Mouse (Mus musculus) embryo, embryonic 11.5 days (tissue): ENCODE data around the gene Gm4312.
"Not testable (repeated sequence)": the region's sequence is repeated elsewhere in the genome, so short reads cannot be mapped to it uniquely, and the experiment has no call there.

Experiments used
- DNase-seq: peaks from one replicate; pipeline ENCODE4 v3.0.0-alpha.2; 2012; ENCODE audit warnings: low read depth, low spot score

The Gm4312 gene

DNA sequence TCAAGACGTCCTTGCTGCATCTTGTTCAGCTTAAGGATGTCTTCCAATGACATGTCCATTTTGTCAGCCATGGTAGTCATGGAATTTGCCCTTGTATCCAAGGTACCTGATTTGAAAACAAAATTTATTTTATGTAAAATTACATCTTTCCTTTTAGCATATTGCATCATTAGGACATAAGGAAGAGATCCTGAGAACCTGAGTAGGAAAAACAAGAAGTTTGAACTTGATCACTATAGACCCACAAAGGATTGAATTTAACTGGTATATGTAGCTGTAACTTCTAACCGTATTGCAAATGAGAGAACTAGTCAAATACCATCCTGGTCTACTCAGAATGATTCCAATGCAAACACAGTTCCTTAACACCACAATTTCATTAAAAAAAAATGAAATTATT, at the start of gene Gm4312:
Gene Gm4312, minus strand, starts transcription at position 101 of the 400 bp plus-strand sequence.
- DNase-seq = not testable (repeated sequence)

DNA sequence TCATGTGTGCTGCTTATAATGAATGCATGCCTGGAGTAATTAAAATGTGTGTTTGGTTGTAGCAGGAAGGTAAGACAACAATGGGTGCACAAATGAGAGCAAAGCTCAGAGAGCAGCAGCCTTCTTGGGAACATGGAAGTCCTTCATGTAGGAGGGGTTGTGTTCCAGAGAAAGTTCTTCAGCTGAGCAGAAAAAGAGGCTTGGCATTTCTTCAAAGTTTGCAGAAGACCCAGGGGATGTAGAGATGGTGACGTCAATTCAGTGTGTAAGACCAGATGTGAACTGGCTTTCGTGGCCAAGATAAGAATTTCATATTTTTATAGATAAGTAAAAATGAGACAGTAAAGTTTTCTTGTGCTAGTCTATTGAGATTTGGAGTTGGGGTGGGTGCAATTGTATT, 45.2 kb upstream of the Gm4312 start:
- DNase-seq = no peak

DNA sequence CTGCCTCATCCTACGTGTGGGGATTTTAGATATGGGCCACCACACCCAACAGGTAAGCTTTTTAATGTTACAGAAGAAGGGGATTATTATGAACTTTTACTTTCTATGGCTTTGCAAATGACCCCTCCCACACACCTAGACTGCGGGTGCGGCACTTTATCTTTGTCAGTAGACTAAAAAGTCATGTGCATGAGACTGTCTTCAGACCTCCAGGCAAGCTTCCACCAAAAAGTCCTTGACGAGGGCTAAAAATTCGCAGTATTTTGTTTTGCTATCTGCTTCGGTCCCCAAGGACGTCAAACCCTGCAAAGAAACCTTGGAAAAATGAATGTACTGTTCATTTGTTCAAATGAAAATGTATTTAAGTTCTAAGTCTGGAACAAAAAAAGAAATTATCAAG, 33.2 kb upstream of the Gm4312 start:
- no peak for DNase-seq

DNA sequence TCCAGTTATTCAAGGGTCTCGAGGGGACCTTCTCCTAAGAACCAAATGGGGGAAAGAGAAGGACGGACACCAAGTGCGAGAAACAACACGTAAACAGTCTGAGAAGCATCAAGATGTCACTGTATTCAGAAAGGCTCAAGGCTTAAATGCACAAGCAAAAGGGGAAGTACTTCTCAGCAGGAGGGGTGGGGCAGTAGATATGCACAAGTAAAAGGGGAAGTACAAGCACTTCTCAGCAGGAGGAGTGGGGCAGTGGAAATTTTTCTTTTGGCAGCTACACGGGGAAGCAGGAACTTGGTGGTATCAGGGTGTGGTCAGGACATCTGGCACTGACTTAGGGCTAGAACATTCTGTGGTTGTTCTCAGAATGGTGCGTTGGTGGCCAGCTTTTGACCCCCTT, 19.9 kb upstream of the Gm4312 start:
- DNase-seq = not testable (repeated sequence)

DNA sequence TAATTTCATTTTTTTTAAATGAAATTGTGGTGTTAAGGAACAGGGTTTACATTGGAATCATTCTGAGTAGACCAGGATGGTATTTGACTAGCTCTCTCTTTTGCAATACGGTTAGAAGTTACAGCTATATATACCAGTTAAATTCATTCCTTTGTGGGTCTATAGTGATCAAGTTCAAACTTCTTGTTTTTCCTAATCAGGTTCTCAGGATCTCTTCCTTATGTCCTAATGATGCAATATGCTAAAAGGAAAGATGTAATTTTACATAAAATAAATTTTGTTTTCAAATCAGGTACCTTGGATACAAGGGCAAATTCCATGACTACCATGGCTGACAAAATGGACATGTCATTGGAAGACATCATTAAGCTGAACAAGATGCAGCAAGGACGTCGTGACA, 21.3 kb downstream of the Gm4312 start, which contains the start of gene Gm4307:
Gene Gm4307, plus strand, starts transcription at position 301 of the 400 bp plus-strand sequence.
- not testable (repeated sequence) for DNase-seq

DNA sequence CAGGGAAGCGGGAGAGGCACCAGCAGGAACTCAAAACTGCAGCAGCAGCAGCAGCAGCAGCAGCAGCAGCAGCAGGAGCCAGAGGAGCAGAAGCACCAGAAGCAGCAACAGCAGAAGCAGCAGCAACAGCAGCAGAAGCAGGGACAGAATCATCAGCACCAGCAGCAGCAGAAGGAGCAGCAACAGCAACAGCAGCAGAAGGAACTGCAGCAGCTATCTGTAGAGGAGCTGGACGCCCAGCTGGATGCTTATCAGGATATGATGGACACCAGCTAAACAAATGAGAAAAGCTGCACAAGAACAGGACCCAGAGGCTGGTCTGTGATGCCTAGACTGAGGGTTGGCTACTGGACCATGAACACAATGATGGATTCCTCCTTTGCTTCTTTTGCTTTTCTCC, 25.5 kb downstream of the Gm4312 start:
- DNase-seq = not testable (repeated sequence)

DNA sequence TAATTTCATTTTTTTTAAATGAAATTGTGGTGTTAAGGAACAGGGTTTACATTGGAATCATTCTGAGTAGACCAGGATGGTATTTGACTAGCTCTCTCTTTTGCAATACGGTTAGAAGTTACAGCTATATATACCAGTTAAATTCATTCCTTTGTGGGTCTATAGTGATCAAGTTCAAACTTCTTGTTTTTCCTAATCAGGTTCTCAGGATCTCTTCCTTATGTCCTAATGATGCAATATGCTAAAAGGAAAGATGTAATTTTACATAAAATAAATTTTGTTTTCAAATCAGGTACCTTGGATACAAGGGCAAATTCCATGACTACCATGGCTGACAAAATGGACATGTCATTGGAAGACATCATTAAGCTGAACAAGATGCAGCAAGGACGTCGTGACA, 31.6 kb downstream of the Gm4312 start, which contains the start of gene Gm4305:
Gene Gm4305, plus strand, starts transcription at position 301 of the 400 bp plus-strand sequence.
- DNase-seq = not testable (repeated sequence)

DNA sequence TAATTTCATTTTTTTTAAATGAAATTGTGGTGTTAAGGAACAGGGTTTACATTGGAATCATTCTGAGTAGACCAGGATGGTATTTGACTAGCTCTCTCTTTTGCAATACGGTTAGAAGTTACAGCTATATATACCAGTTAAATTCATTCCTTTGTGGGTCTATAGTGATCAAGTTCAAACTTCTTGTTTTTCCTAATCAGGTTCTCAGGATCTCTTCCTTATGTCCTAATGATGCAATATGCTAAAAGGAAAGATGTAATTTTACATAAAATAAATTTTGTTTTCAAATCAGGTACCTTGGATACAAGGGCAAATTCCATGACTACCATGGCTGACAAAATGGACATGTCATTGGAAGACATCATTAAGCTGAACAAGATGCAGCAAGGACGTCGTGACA, 36.7 kb downstream of the Gm4312 start, which contains the start of gene Gm4303:
Gene Gm4303, plus strand, starts transcription at position 301 of the 400 bp plus-strand sequence.
- DNase-seq = not testable (repeated sequence)

DNA sequence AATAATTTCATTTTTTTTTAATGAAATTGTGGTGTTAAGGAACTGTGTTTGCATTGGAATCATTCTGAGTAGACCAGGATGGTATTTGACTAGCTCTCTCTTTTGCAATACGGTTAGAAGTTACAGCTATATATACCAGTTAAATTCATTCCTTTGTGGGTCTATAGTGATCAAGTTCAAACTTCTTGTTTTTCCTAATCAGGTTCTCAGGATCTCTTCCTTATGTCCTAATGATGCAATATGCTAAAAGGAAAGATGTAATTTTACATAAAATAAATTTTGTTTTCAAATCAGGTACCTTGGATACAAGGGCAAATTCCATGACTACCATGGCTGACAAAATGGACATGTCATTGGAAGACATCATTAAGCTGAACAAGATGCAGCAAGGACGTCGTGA, 41.8 kb downstream of the Gm4312 start, which contains the start of gene Gm4302:
Gene Gm4302, plus strand, starts transcription at position 301 of the 400 bp plus-strand sequence.
- not testable (repeated sequence) for DNase-seq

DNA sequence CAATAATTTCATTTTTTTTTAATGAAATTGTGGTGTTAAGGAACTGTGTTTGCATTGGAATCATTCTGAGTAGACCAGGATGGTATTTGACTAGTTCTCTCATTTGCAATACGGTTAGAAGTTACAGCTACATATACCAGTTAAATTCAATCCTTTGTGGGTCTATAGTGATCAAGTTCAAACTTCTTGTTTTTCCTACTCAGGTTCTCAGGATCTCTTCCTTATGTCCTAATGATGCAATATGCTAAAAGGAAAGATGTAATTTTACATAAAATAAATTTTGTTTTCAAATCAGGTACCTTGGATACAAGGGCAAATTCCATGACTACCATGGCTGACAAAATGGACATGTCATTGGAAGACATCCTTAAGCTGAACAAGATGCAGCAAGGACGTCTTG, 47.0 kb downstream of the Gm4312 start, which contains the start of gene Gm4301:
Gene Gm4301, plus strand, starts transcription at position 301 of the 400 bp plus-strand sequence.
- not testable (repeated sequence) for DNase-seq
